Mouse (Mus musculus) liver, embryonic 14 days (tissue): ENCODE results near the gene Supt6. TPM values are rescaled to one million over a fixed set of nuclear protein-coding genes. Genes with fewer than 3 reads are reported as not detected.

Experiments used
- polyA plus RNA-seq: library from polyadenylated mRNA; depleted of rRNA; stranded (reverse); fragments of >200 nt; gene quantifications from 2 replicates; pipeline ENCODE4 v1.2.3, GENCODE M21; 2012; rRNA removed

The Supt6 gene
- polyA plus RNA-seq: 6.9 and 8.8 TPM in 2 replicates

DNA sequence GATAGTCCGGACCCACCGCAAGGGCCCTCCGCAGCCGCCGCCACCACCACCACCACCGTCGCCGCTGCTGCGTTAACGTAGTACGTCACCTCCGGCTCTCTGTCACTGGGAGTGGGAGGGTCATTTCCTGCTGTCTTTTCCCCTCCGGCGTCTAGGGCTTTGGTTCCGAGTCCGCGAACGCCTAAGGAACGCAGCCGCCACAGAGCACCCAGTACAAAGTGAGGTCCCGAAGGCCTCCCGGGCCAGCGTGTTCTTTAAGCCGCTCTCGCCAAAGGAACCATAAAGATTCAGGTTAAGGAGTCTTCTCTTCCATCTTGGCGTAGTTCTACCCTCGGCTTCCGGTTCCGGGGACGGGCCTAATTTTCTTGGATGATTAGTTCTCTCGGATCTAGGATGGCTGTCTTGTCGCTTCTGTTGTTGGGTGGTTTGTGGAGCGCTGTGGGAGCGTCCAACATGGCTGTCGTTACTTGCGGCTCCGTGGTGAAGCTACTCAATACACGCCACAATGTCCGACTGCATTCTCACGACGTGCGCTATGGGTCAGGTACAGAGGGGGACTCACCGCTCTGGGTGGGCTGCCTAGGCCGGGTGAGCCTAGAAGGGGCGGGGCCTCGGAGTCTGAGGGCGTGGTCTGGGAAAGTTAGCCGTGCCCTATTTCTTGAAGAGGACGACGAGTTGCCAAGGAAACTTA is at the start of gene Supt6, which contains the start of gene Sdf2:
Gene Supt6 (minus strand): TSS at position 361 of the 691 bp plus-strand sequence.
Gene Sdf2 (plus strand): TSS at position 120 of the 691 bp plus-strand sequence.

GRCm38 (mm10) chr11:78290654-78291053 is 44.9 kb upstream of the Supt6 start, which contains the start of gene BC030499:
BC030499 (plus strand) TSS chr11:78290841.

GRCm38 (mm10) chr11:78261380-78262352 is 15.9 kb upstream of the Supt6 start, which contains the start of gene 2610507B11Rik:
2610507B11Rik (plus strand) TSS chr11:78261752.

DNA sequence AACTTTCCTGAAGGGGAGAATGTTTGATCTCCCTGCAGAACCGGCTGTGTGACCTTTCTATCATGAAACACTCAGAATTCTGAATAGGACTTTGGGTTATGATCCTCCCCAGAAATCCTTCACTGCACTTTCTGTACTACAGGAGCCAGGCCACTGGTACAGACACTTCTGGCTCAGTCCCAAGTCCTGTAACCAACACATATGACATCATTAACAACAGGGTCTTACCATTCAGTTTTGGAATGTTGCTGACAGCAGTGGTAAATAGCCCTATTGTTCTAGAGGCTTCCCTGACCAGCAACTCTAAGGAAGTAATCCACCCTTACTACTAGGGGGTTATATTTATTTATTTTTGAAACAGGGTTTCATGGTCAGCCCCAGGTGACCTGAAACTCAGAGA is 52.7 kb downstream of the Supt6 start, which contains the start of gene Proca1:
Gene Proca1 (plus strand): TSS at position 280 of the 400 bp plus-strand sequence.

DNA sequence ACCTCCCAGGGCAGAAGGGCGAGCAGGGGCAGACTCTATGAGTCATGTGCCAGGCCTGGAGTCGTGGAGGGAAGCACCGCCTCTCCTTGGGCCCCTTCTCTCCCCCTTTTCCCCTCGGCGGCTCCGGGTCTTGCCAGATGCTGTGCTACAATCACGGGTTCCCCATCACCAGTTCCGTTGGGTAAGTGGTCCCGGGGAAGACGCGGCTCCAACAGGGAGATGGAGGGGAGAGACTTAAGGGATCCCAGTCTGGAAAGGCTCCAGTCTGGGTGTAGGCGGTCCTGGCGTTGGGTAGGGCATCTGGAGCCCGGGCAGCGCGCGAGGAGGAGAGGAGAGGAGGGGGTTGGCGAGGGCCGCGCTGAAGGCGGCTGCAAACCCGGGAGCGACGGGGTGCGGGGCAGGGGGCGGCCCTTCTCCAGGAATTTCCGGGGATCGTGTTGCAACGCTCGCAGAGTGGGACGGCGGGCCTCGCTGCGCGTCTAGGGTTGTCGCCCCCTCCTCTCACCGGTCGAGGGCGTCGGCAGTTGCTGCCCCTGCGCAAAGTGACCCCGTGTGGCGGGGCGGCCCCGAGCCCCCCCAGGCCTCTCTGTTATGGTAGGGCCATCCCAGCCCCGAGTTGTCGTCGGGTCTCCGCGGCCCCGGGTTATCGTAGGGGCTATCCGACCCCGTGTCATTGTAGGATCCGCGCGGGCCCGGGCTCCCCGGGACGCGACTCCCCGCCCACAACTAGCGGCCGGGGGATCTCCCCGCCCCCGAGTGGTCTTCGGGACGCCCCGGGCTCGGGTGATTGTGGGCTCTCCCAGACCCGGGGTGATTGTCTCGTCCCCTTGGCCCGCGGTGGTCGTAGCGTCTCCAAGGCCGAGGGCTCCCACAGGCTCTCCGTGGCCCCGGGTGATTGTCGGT is 57.2 kb downstream of the Supt6 start, which contains the start of gene Rab34:
Gene Rab34 (plus strand): TSS at position 100 of the 903 bp plus-strand sequence.

DNA sequence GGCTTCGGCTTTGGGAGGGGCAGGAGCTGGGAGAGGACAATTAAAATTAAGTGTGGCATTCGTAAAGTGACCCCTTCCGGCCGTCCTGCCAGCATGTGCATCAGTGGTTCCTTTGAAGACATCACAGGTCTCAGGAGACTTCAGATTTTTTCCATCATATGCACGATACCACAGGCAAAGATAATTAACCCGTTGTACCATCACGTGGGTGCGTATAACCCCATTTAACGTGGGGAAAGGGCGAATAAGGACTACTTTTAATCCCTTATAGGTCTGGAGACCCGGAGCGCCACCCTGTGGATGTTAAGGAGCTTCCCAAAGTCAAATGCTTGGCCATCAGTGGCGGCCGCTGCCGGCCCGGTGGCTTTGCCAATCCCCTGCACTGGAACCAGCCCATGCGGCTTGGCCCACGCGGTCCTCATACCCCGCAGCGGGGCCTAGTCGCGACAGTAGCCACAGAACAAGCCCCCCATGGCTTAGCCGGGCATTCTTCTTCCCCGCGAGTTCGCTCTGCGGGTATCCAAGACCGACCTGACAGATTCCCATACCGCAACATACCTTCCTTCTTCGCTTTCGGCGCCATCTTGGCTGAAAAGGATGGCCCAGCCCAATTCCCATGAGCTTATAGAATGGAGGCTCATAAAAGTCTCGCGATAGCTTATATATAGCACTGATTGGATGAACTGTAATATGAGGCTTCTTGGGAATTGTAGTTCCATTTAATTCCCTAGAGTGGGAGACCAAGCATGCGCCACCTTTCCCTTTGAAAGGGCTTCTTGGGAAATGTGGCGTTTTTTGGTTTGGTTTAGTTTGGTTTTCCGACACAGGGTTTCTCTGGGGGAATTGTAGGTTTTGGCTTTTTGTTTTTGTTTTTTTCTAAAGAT is 62.6 kb downstream of the Supt6 start, which contains the start of gene Rpl23a:
Gene Rpl23a (minus strand): TSS at position 624 of the 884 bp plus-strand sequence.

DNA sequence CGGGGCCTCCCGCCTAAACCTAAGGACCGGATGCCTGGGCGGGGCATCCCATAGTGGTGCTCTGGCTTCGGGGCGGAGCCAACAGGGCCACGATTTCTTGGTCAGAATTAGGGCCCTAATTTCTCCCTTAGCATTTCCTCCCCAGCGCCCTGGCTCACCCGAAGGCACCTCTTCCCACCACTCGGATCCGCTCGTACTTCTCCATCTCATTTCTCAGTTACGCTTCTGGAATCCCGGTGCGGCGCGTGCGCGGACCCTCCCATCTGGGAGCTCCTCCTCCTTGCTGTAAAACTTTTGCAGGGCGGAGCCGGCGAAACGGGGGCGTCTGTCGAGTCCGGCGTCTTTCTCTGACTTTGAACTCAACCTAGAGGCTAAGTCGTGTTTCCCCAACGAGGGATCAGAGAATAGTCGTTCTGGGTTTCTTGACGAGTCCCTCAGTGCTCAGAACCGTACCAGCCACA is 69.4 kb downstream of the Supt6 start, which contains the start of the genes Nek8 and Tlcd1:
Gene Nek8 (minus strand): TSS at position 274 of the 461 bp plus-strand sequence.
Gene Tlcd1 (plus strand): TSS at position 310 of the 461 bp plus-strand sequence.

GRCm38 (mm10) chr11:78164924-78165760 is 80.6 kb downstream of the Supt6 start, which contains the start of gene Traf4:
Traf4 (minus strand) TSS chr11:78165589.

Other genes with a start within 250 kb of the Supt6 start
- 8.1 and 9.3 TPM in 2 replicates for gene Dhrs13, start 213.7 kb downstream of the Supt6 start, polyA plus RNA-seq
- gene Flot2, start 208.1 kb downstream of the Supt6 start, polyA plus RNA-seq: 15.5 and 16.9 TPM in 2 replicates
- 8.0 and 10.2 TPM in 2 replicates for gene Eral1, start 165.6 kb downstream of the Supt6 start, polyA plus RNA-seq
- 2.3 and 2.6 TPM in 2 replicates for gene Fam222b, start 151.3 kb downstream of the Supt6 start, polyA plus RNA-seq
- gene Traf4, start 80.4 kb downstream of the Supt6 start, polyA plus RNA-seq: 29.3 and 33.9 TPM in 2 replicates
- 9.5 and 11.0 TPM in 2 replicates for gene Nek8, start 69.3 kb downstream of the Supt6 start, polyA plus RNA-seq
- gene Tlcd1, start 69.3 kb downstream of the Supt6 start, polyA plus RNA-seq: 65.0 and 65.7 TPM in 2 replicates
- gene Rpl23a, start 62.4 kb downstream of the Supt6 start, polyA plus RNA-seq: 1,425 and 1,557 TPM in 2 replicates
- 6.6 and 6.7 TPM in 2 replicates for gene Rab34, start 57.6 kb downstream of the Supt6 start, polyA plus RNA-seq
- gene Proca1, start 52.6 kb downstream of the Supt6 start, polyA plus RNA-seq: 0.07 and 0.25 TPM in 2 replicates
- 31.8 and 35.8 TPM in 2 replicates for gene Sdf2, start 241 bp downstream of the Supt6 start, polyA plus RNA-seq
- 20.0 and 24.6 TPM in 2 replicates for gene 2610507B11Rik, start 15.8 kb upstream of the Supt6 start, polyA plus RNA-seq
- 0.18 and 0.21 TPM in 2 replicates for gene BC030499, start 44.9 kb upstream of the Supt6 start, polyA plus RNA-seq
- 36.6 and 42.5 TPM in 2 replicates for gene Spag5, start 55.5 kb upstream of the Supt6 start, polyA plus RNA-seq
- 4.2 TPM in 2 replicates for gene Aldoc, start 77.0 kb upstream of the Supt6 start, polyA plus RNA-seq
- gene Pigs, start 82.4 kb upstream of the Supt6 start, polyA plus RNA-seq: 16.9 and 19.0 TPM in 2 replicates
- 30.0 and 34.5 TPM in 2 replicates for gene Unc119, start 97.5 kb upstream of the Supt6 start, polyA plus RNA-seq
- gene Foxn1, start 140.6 kb upstream of the Supt6 start, polyA plus RNA-seq: not detected in 2 replicates
- gene Slc13a2, start 176.2 kb upstream of the Supt6 start, polyA plus RNA-seq: not detected in 2 replicates
- gene Slc46a1, start 219.7 kb upstream of the Supt6 start, polyA plus RNA-seq: 3.1 and 3.4 TPM in 2 replicates